Mouse (Mus musculus) kidney, embryonic 15.5 days (tissue): ENCODE measurements around the gene Slc30a2. TPM values are rescaled to one million over a fixed set of nuclear protein-coding genes. Genes with fewer than 3 reads are reported as not detected.

Experiments used
- ATAC-seq: fragments of 200-750 bp; cut with Nextera tagmentation; replicated peaks from 2 replicates; pipeline ENCODE4 v1.8.0; 2017; ENCODE audit warnings: moderate TSS enrichment; ENCODE audit not compliant: low FRiP score
- H3K27ac ChIP-seq: fragments of 300-500 bp; sonication (generic); 2 replicates; pipeline ENCODE4 v1.5.1; 2015; ENCODE audit warnings: mild to moderate bottlenecking, inconsistent platforms
- H3K27me3 ChIP-seq: fragments of 300-500 bp; sonication (generic); 2 replicates; pipeline ENCODE4 v1.6.1; 2015; ENCODE audit warnings: inconsistent platforms
- H3K36me3 ChIP-seq: fragments of 300-500 bp; sonication (generic); 2 replicates; pipeline ENCODE4 v1.6.1; 2015; ENCODE audit warnings: inconsistent platforms
- H3K4me1 ChIP-seq: fragments of 300-500 bp; sonication (generic); 2 replicates; pipeline ENCODE4 v1.6.1; 2015; ENCODE audit warnings: inconsistent platforms
- H3K4me2 ChIP-seq: fragments of 300-500 bp; sonication (generic); 2 replicates; pipeline ENCODE4 v1.6.1; 2015; ENCODE audit warnings: moderate library complexity, mild to moderate bottlenecking, inconsistent platforms
- H3K4me3 ChIP-seq: fragments of 300-500 bp; sonication (generic); replicated peaks from 2 replicates; pipeline ENCODE4 v1.5.1; 2015; ENCODE audit warnings: mild to moderate bottlenecking, inconsistent platforms
- H3K9ac ChIP-seq: fragments of 300-500 bp; sonication (generic); 2 replicates; pipeline ENCODE4 v1.6.1; 2015; ENCODE audit warnings: mild to moderate bottlenecking, inconsistent platforms
- H3K9me3 ChIP-seq: fragments of 300-500 bp; sonication (generic); replicated peaks from 2 replicates; pipeline ENCODE4 v1.6.1; 2016; ENCODE audit warnings: inconsistent platforms
- WGBS: fragments of 180-500 bp; shearing (Covaris S2); methylation state at CpG from one replicate; pipeline ENCODE4 v1.1.7; 2015; ENCODE audit warnings: mixed read lengths; 5-methylcytosine and 5-hydroxymethylcytosine counted together
- polyA plus RNA-seq: library from polyadenylated mRNA; unstranded; fragments of >200 nt; fragmentation: Nextera tagmentation; extraction: Ambion mirVana; gene quantifications from 2 replicates; pipeline ENCODE4 v1.2.1, GENCODE M21; 2015

Gene Slc30a2
- polyA plus RNA-seq, 1 experiment from 2014 or later: 1.1 TPM

GRCm38 (mm10) chr4:134403721-134404120 is 60.7 kb downstream of the Slc30a2 start:
- no peak overlapping the region for H3K27ac ChIP-seq
- no peak overlapping the region for H3K4me2 ChIP-seq
- 63% methylated on average over 7 of the region's 7 CpGs for WGBS
- H3K4me1 ChIP-seq: peaks cover 30% of the 10 kb centered on the region
- H3K27me3 ChIP-seq: no peaks in the 10 kb centered on the region
- H3K36me3 ChIP-seq: peaks cover 4% of the 10 kb centered on the region
- no peaks in the 10 kb centered on the region for H3K9me3 ChIP-seq
- no peak overlapping the region for H3K9ac ChIP-seq
- no peak for ATAC-seq
- H3K4me3 ChIP-seq: no peak overlapping the region

Other genes starting within 250 kb of the Slc30a2 start
- gene Cd52, start 248.1 kb upstream of the Slc30a2 start, polyA plus RNA-seq: 12.0 and 12.2 TPM in 2 replicates
- gene Ubxn11, start 240.6 kb upstream of the Slc30a2 start, polyA plus RNA-seq: 10.5 and 11.1 TPM in 2 replicates
- gene Sh3bgrl3, start 214.4 kb upstream of the Slc30a2 start, polyA plus RNA-seq: 395 and 412 TPM in 2 replicates
- 106 and 125 TPM in 2 replicates for gene Cep85, start 156.1 kb upstream of the Slc30a2 start, polyA plus RNA-seq
- gene Gm7534, start 140.2 kb upstream of the Slc30a2 start, polyA plus RNA-seq: 0.24 and 0.30 TPM in 2 replicates
- gene Catsper4, start 115.8 kb upstream of the Slc30a2 start, polyA plus RNA-seq: 0.30 and 0.55 TPM in 2 replicates
- 7.3 and 8.3 TPM in 2 replicates for gene Cnksr1, start 104.8 kb upstream of the Slc30a2 start, polyA plus RNA-seq
- 0.26 and 0.68 TPM in 2 replicates for gene E130218I03Rik, start 99.5 kb upstream of the Slc30a2 start, polyA plus RNA-seq
- 15.6 and 15.8 TPM in 2 replicates for gene Zfp593, start 97.6 kb upstream of the Slc30a2 start, polyA plus RNA-seq
- not detected in 2 replicates for gene Gm30191, start 96.2 kb upstream of the Slc30a2 start, polyA plus RNA-seq
- 10.6 and 12.1 TPM in 2 replicates for gene Grrp1, start 89.1 kb upstream of the Slc30a2 start, polyA plus RNA-seq
- 21.6 TPM in 2 replicates for gene Pdik1l, start 55.3 kb upstream of the Slc30a2 start, polyA plus RNA-seq
- gene Trim63, start 28.1 kb upstream of the Slc30a2 start, polyA plus RNA-seq: 3.7 and 4.4 TPM in 2 replicates
- 0.33 and 0.53 TPM in 2 replicates for gene Extl1, start 40.7 kb downstream of the Slc30a2 start, polyA plus RNA-seq
- gene Pafah2, start 53.1 kb downstream of the Slc30a2 start, polyA plus RNA-seq: 14.0 and 15.7 TPM in 2 replicates
- gene Stmn1, start 125.1 kb downstream of the Slc30a2 start, polyA plus RNA-seq: 1,708 and 1,728 TPM in 2 replicates
- gene Paqr7, start 153.5 kb downstream of the Slc30a2 start, polyA plus RNA-seq: 3.2 and 3.5 TPM in 2 replicates
- gene Aunip, start 167.8 kb downstream of the Slc30a2 start, polyA plus RNA-seq: 16.7 and 17.8 TPM in 2 replicates
- gene Mtfr1l, start 192.2 kb downstream of the Slc30a2 start, polyA plus RNA-seq: 112 and 115 TPM in 2 replicates
- gene Selenon, start 209.0 kb downstream of the Slc30a2 start, polyA plus RNA-seq: 10.2 and 11.6 TPM in 2 replicates